Mouse (Mus musculus) layer of hippocampus, adult 8-10 months (tissue): Measurements from ENCODE around the gene Jup. TPM values are rescaled to one million over a fixed set of nuclear protein-coding genes. Genes with fewer than 3 reads are reported as not detected.
"Not testable (repeated sequence)": the region's sequence is repeated elsewhere in the genome, so short reads cannot be mapped to it uniquely, and the experiment has no call there.

Experiments
- DNase-seq, 2 experiments: peaks; one replicate each; pipeline ENCODE4 v3.0.0; 2022; ENCODE audit warnings: low spot score in 2 of 2
- total RNA-seq, 4 experiments: library from RNA; stranded (reverse); gene quantifications; 2 replicates each; pipeline ENCODE4 v1.2.4; 2022

The Jup gene
- total RNA-seq, 4 experiments from 2014 or later, result 37.5 to 40.7 (median 39.8) TPM

GRCm38 (mm10) chr11:100391081-100391883, 6.3 kb downstream of the Jup start:
- peak in 1 of 2 experiments; percentile 34 for DNase-seq

DNA sequence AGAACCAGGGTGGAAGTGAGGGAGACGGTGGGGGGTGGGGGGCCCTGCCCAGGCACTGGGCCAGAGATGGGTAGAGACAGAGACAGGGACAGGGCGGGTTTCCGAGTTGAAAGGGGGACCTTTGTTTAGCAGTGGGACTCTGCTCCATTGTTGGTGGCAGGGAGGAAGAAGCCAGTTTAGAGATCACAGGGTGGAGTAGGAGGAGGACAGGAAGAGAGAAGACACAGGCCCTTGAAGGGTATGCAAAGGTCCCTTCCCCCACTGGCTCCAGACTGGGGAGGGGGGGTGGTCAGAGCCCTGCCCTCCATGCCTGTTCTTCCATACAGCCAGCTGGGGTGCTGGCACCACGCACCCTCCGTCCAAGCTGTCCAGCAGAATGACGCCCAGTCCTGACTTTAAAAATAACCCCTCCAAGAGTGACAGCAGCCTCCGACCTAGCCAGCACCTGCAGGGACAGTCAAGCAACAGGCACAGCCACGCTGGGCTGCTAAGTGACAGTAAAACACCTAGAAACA, 7.6 kb downstream of the Jup start:
- DNase-seq, result no peak

GRCm38 (mm10) chr11:100388588-100388987, 9.0 kb downstream of the Jup start:
- DNase-seq, result no peak

- DNase-seq, result no peak
Observed at GRCm38 (mm10) chr11:100387589-100388375, 9.8 kb downstream of the Jup start.

DNA sequence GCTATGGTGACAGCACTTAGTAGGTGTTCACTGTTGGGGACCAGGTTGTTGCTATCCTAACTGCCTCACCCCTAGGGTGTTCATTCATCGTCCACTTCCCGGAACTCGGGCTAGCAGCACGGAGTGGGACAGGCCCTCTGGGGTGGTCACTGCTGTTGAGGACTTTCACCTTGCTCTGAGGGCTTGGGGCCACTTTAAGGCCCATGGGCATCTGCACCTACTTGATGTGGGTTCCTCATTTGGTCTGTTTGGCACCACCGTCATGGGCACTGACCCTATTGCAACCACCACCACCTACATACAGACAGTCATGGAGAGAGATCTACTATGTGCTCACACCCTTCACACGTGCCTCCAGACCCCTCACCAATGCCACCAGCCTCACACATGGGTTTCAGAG, 10.5 kb downstream of the Jup start:
- no peak for DNase-seq

GRCm38 (mm10) chr11:100386586-100386985, 11.0 kb downstream of the Jup start:
- no peak for DNase-seq

DNA sequence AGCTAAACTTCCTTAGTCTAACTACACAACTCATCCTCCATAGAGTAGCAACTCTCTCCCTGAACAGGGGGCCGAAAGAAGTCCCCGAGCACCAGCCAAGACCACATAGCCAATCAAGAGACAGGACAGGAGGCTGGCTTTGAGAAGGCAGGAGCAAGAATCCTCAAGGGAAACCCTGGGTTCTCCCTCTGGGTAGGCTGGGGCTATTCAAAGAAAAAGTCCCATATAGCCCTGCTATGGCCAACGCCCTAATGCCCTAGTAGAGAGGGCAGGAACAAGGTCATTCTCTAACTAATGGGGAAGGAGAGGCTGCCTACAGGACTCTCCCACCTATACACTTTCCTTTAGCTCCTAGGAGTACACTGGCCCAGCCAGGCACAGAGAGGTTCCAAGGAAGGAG, 12.5 kb downstream of the Jup start:
- no peak for DNase-seq

DNA sequence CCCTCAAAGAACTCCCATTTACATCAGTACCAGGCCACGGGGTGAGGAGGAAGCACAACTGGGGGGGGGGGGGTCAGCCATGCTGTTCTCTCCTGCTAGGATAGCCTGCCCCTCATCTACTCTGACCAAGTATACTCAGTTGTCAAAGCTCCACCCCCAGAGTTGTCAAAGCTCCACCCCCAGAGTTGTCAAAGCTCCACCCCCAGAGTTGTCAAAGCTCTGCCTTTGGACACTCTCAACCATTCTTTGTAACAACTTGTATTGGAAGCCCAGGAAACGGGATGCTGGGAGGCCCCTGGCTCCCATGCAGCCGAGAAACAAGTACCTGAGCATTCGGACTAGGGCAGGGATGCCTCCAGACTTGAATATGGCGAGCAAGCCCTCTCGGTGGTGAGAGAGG, 14.9 kb downstream of the Jup start:
- no peak for DNase-seq

GRCm38 (mm10) chr11:100379311-100379710, 18.3 kb downstream of the Jup start:
- no peak for DNase-seq

DNA sequence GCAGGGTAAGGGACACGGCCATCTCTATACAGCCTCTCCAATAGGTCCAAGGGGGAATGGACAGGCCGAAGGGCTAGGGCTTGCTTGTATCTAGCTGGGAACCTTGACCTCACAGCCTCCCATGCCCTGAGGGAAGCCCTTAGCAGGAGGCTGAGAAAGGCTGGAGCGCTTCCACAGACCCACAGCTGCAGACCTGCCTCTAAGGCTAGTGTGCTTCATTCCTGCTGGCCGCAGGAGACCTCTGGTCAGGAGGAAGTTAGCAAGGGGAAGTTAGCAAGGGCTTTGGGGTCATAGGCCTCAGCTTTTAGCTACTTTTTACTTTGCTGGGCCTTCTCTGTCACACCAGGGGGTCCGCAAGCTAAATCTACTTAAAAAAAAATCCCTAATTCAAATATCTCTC, 19.1 kb downstream of the Jup start:
- DNase-seq, result no peak

DNA sequence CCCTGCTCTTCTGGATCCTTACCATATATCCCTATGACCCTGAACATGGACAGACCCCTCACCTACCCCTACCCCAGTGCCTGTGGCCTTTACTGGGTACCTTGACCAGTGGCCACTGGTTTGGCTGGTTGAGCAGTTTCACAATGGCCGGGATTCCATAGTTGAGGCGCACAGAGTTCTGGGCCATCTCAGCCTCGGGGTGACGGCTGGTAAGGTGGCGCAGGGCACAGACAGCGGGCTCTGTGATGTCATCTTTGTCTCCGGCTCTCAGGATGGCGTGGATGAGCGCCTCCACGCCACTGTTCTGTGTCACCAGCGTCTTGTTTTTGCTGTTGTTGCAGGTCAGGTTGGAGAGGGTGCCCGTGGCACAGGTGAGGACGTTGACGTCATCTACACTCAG, 19.6 kb downstream of the Jup start:
- DNase-seq, result no peak

GRCm38 (mm10) chr11:100376746-100377389, 20.7 kb downstream of the Jup start:
- no peak for DNase-seq

GRCm38 (mm10) chr11:100376005-100376404, 21.6 kb downstream of the Jup start:
- no peak for DNase-seq

DNA sequence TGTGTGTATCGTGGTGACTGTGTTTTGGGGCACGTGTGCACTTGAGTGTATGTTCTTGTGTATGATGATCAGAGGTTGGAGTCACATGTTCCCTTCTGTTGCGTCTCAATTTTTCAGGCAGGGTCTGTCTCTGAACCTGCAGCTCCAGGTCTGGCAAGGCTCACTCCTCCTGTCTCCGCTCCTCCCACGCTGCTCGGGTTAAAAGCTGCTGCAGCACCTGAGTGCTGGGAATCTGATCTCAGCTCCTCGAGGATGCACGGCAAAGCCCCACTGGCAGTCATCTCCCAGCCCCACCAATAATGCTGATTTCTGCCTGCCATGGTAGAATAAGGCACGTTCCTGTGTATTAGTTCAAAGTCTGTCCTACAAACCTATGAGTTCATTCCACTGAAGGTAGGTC, 22.4 kb downstream of the Jup start:
- no peak for DNase-seq

DNA sequence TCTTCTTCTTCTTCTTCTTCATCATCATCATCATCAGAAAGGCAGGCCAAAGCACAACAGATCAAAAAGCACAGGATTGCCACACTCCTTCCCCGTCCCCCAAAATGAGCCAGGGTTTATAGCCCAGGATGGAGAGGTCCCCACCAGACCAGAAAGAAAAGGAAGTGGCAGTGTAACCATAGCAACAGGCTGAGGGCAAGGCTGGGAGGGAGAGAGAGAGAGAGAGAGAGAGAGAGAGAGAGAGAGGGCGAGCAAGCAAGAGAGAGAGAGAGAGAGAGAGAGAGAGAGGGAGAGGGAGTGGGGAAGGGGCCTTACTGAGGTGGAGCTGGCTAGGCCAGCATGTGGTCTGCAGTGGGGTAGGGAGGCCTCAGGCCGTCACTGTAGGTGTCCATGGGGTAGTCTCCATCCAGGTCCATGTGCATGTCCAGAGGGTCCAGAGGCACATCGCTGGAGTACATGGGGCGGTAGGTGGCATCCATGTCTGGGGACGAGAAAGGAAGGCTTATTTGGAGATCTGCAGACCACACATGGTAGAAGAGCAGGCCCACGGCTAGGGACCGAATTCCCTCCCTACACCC, 25.5 kb downstream of the Jup start:
- DNase-seq, result no peak

DNA sequence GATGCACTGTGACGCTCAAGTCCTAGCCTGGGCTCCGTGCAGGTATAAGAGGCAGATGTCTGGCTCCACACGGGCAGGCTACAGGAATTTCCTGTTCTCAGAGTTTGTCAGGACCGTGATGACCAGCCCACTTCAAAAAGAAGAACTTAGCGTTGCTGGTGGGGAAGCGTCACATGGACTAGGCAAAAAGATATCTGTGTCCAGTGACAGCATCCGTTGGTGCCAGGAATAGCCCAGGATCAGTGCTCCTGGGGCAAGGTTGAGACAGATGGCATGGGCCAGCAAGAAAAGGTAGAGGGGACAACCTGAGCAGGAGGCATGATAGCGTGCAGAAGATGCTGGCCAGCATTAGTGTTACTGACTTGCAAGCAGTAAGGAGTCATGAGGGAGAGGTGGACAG, 27.7 kb downstream of the Jup start:
- no peak for DNase-seq

DNA sequence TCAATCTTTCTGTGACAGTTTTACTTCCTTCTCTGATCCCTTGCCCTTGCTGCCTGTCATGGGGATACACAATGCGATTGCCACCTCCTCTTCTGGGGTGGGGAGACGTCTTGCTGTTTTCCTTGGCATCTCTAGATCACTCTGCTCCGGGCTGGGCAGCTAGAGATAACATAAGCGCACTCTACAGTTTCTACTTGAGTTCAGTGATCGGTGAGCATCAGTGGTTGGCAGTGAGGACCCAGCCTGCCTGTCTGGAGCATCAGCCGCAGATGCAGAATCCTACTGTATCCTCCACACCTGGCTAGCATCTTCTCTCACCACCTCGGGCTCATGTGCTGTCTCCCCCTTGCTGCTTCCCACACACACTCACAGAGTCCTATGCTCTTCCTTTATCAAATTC, 28.4 kb downstream of the Jup start:
- DNase-seq, result no peak

GRCm38 (mm10) chr11:100362979-100363562, 34.5 kb downstream of the Jup start:
- DNase-seq, result peak in 1 of 2 experiments; percentile 46

GRCm38 (mm10) chr11:100362209-100362978, 35.2 kb downstream of the Jup start:
- DNase-seq, result peak in 1 of 2 experiments; percentile 84

DNA sequence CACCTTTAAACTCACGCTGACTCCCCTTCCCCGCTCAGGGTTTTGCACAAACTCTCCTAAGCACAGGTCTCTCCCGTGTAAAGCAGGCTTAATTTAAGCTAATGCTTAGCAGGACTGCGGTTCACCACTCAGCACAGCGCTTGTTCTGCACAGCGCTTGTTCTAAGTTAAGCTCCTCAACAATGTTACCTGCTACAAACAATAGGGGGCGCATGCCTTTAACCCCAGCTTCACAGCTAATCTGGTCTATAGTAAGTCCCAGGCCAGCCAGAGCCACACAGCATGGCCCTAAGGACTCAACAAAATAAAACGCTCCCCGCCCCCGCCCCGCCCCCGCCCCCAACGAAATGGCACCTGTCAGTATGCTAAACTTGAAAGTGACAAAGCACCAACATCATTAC, 36.5 kb downstream of the Jup start:
- not testable (repeated sequence) for DNase-seq
